Mouse (Mus musculus) liver, adult 2 months (tissue): ENCODE measurements at regions not wholly inside any gene's neighbourhood (a gene's known extent, or its start where the extent isn't known, plus 50 kb on each side); places are given as distances from the start of the nearest gene placed in this dataset.

ENCODE experiments used
- DNase-seq: peaks from one replicate; pipeline ENCODE4 v3.0.0-alpha.2; 2011; ENCODE audit warnings: low read depth, low spot score; ENCODE audit errors: extremely low read depth
- H3K27ac ChIP-seq: fragments of 200-500 bp; replicated peaks from 2 replicates; pipeline ENCODE4 v1.5.1; 2012; ENCODE audit warnings: low read depth, mild to moderate bottlenecking, control low read depth, inconsistent platforms, low read length; ENCODE audit not compliant: insufficient read depth
- H3K27me3 ChIP-seq: fragments of 200-500 bp; 2 replicates; pipeline ENCODE4 v1.6.1; 2012; ENCODE audit warnings: mild to moderate bottlenecking, moderate library complexity, low read length, inconsistent platforms; ENCODE audit not compliant: control insufficient read depth, insufficient read depth
- H3K36me3 ChIP-seq: fragments of 200-500 bp; 2 replicates; pipeline ENCODE4 v1.6.1; 2012; ENCODE audit warnings: low read length, inconsistent platforms; ENCODE audit not compliant: control insufficient read depth, insufficient read depth
- H3K4me1 ChIP-seq: fragments of 200-500 bp; 2 replicates; pipeline ENCODE4 v1.6.1; 2011; ENCODE audit warnings: low read length; ENCODE audit not compliant: control insufficient read depth, insufficient read depth
- H3K4me3 ChIP-seq: fragments of 200-500 bp; 2 replicates; pipeline ENCODE4 v1.5.1; 2011; ENCODE audit warnings: low read depth, mild to moderate bottlenecking, control low read depth, low read length, moderate library complexity; ENCODE audit not compliant: insufficient read depth
- H3K79me2 ChIP-seq: fragments of 200-500 bp; 2 replicates; pipeline ENCODE4 v1.6.1; 2012; ENCODE audit warnings: inconsistent platforms, mild to moderate bottlenecking, low read length, moderate library complexity; ENCODE audit not compliant: control insufficient read depth, insufficient read depth
- H3K9ac ChIP-seq: fragments of 200-500 bp; 2 replicates; pipeline ENCODE4 v1.6.1; 2012; ENCODE audit warnings: low read depth, mild to moderate bottlenecking, control low read depth, inconsistent platforms, low read length
- CTCF ChIP-seq: fragments of 200-500 bp; IDR thresholded peaks from 2 replicates; pipeline ENCODE4 v1.5.1; 2011; ENCODE audit warnings: low read depth, low read length, control low read depth
- POLR2A ChIP-seq: fragments of 200-500 bp; IDR thresholded peaks from 2 replicates; pipeline ENCODE4 v1.6.1; 2011; ENCODE audit warnings: low read length, control low read depth; ENCODE audit not compliant: insufficient read depth; ENCODE audit errors: extremely low read depth
- WGBS: fragments of 180-500 bp; shearing (Covaris S2); methylation state at CpG from one replicate; pipeline ENCODE4 v1.1.7; 2018; 5-methylcytosine and 5-hydroxymethylcytosine counted together

GRCm38 (mm10) chr6:25286313-25286712 lies 330.2 kb upstream of the Tmem229a start:
- Histone ChIP-seq H3K36me3 (no peaks in the 10 kb centered on the region), H3K27me3 (no peaks in the 10 kb centered on the region), H3K4me1 (peaks cover 2% of the 10 kb centered on the region), H3K9ac (no peak overlapping the region), H3K27ac (no peak overlapping the region), H3K79me2 (no peaks in the 10 kb centered on the region), H3K4me3 (no peak overlapping the region)
- TF ChIP-seq POLR2A (no peak), CTCF (no peak)
- WGBS: 84% methylated on average over 6 of the region's 6 CpGs
- no peak for DNase-seq

GRCm38 (mm10) chr6:25278509-25278908 lies 322.4 kb upstream of the Tmem229a start:
- no peaks in the 10 kb centered on the region for H3K4me1 ChIP-seq
- TF ChIP-seq POLR2A (no peak), CTCF (no peak)
- H3K27me3 ChIP-seq: no peaks in the 10 kb centered on the region
- H3K27ac ChIP-seq: no peak overlapping the region
- H3K79me2 ChIP-seq: no peaks in the 10 kb centered on the region
- DNase-seq: peak; percentile 29
- H3K36me3 ChIP-seq: no peaks in the 10 kb centered on the region
- H3K9ac ChIP-seq: no peak overlapping the region
- WGBS: 75% methylated on average over 1 of the region's 1 CpGs
- H3K4me3 ChIP-seq: no peak overlapping the region

- DNase-seq: no peak
- Histone ChIP-seq H3K27ac (no peak overlapping the region), H3K79me2 (no peaks in the 10 kb centered on the region), H3K27me3 (no peaks in the 10 kb centered on the region), H3K36me3 (no peaks in the 10 kb centered on the region), H3K4me3 (no peak overlapping the region), H3K4me1 (no peaks in the 10 kb centered on the region), H3K9ac (no peak overlapping the region)
- TF ChIP-seq CTCF (no peak), POLR2A (no peak)
- WGBS: 63% methylated on average over 8 of the region's 8 CpGs
These were observed 321.8 kb upstream of the Tmem229a start for GRCm38 (mm10) chr6:25277703-25278447.

DNA sequence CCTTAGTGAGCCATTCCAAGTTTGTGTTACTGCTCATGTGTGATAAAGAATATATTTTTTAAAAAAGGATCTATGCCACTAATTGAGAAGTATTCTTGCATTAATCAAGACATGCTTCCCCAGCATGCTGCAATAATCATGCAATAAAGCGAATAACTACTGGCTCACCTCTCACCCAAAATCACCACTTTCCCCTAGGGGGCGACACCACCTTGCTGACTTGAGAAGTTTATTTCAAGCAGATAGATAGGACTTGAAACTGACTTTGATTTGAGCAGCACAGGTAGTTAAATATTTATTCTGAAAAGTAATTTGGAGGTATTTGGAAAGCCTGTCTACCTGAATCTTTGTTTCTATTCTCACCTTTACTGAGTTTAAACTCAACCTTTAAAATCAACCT lies 320.1 kb upstream of the Tmem229a start:
- WGBS: 26% methylated on average over 2 of the region's 2 CpGs
- H3K4me3 ChIP-seq: no peak overlapping the region
- no peaks in the 10 kb centered on the region for H3K27me3 ChIP-seq
- no peaks in the 10 kb centered on the region for H3K36me3 ChIP-seq
- no peak overlapping the region for H3K9ac ChIP-seq
- no peaks in the 10 kb centered on the region for H3K79me2 ChIP-seq
- no peaks in the 10 kb centered on the region for H3K4me1 ChIP-seq
- no peak overlapping the region for H3K27ac ChIP-seq
- no peak for TF ChIP-seq POLR2A
- TF ChIP-seq CTCF: peak; percentile 56
- peak; percentile 80 for DNase-seq

DNA sequence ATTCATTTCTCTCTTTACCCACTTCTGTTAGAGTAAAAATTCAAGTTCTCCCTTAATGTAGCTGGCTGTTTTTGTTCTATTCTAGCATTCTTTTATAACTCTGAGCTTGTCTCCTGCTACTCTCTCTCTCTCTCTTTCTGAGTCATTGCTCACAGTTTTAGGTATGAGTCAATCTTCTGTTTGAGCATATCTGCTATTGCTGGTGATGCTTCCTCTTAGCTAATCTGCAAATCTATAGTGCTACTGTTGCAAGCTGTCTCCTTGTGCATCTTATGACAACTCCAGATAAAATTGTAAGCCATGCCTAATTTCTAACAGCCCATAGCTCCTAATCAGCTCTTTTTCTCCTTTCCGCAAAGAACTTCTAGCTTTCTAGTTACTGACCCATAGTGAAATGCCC lies 304.5 kb upstream of the Tmem229a start:
- TF ChIP-seq CTCF (no peak), POLR2A (no peak)
- no peak overlapping the region for H3K27ac ChIP-seq
- no peak for DNase-seq
- no peaks in the 10 kb centered on the region for H3K27me3 ChIP-seq
- H3K36me3 ChIP-seq: no peaks in the 10 kb centered on the region
- 93% methylated on average over 1 of the region's 1 CpGs for WGBS
- H3K9ac ChIP-seq: no peak overlapping the region
- no peaks in the 10 kb centered on the region for H3K4me1 ChIP-seq
- no peak overlapping the region for H3K4me3 ChIP-seq
- no peaks in the 10 kb centered on the region for H3K79me2 ChIP-seq

GRCm38 (mm10) chr6:25255762-25256161 lies 299.7 kb upstream of the Tmem229a start:
- no peak for DNase-seq
- 73% methylated on average over 2 of the region's 2 CpGs for WGBS

More at GRCm38 (mm10) chr6:25255762-25256161, 299.7 kb upstream of the Tmem229a start:
- Histone ChIP-seq H3K27me3 (no peaks in the 10 kb centered on the region), H3K4me1 (no peaks in the 10 kb centered on the region), H3K27ac (no peak overlapping the region), H3K9ac (no peak overlapping the region), H3K4me3 (no peak overlapping the region), H3K79me2 (no peaks in the 10 kb centered on the region), H3K36me3 (no peaks in the 10 kb centered on the region)
- TF ChIP-seq POLR2A: no peak
- TF ChIP-seq CTCF: no peak
